Mouse (Mus musculus): Measurements from ENCODE around the gene Hspa1a. TPM values are rescaled to one million over a fixed set of nuclear protein-coding genes. Genes with fewer than 3 reads are reported as not detected.
"Not testable (repeated sequence)": the region's sequence is repeated elsewhere in the genome, so short reads cannot be mapped to it uniquely, and the experiment has no call there.

Hspa1a gene
- total RNA-seq (2021) = 10 to 100 TPM; 10.8 to 12.6 TPM

GRCm38 (mm10) chr17:34972069-34972749 is at the start of gene Hspa1a, which contains the start of gene Hspa1l:
Gene Hspa1a (minus strand): TSS chr17:34972156.
Gene Hspa1l (plus strand): TSS chr17:34972703.
- peak; percentile 82 to 85 for DNase-seq (ENCODE audit: low spot score in 2 of 2)
- intact Hi-C loops (cut with DNase I) = not testable (repeated sequence)

GRCm38 (mm10) chr17:35021163-35021808 is 49.3 kb upstream of the Hspa1a start:
- peak; percentile 75 to 83 for DNase-seq (ENCODE audit: low spot score in 2 of 2)
- intact Hi-C loops (cut with DNase I) = loop anchor here (1.0 kb wide), 2 partner anchors 38 to 85 kb away; partner anchors contain the start of gene Ddah2

GRCm38 (mm10) chr17:35020551-35020950 is 48.6 kb upstream of the Hspa1a start:
- intact Hi-C loops (cut with DNase I) = no loop called here
- DNase-seq (ENCODE audit: low spot score in 2 of 2) = no peak

GRCm38 (mm10) chr17:35019894-35020293 is 47.9 kb upstream of the Hspa1a start:
- intact Hi-C loops (cut with DNase I) = no loop called here

GRCm38 (mm10) chr17:35018171-35018570 is 46.2 kb upstream of the Hspa1a start:
- intact Hi-C loops (cut with DNase I) = no loop called here
- DNase-seq (ENCODE audit: low spot score in 2 of 2) = no peak

More at GRCm38 (mm10) chr17:35019894-35020293, 47.9 kb upstream of the Hspa1a start:
- DNase-seq (ENCODE audit: low spot score in 2 of 2) = no peak

GRCm38 (mm10) chr17:35017706-35018030 is 45.7 kb upstream of the Hspa1a start:
- no peak for DNase-seq (ENCODE audit: low spot score in 2 of 2)
- intact Hi-C loops (cut with DNase I) = no loop called here

GRCm38 (mm10) chr17:35016791-35017705 is 45.1 kb upstream of the Hspa1a start:
- intact Hi-C loops (cut with DNase I) = no loop called here
- DNase-seq (ENCODE audit: low spot score in 2 of 2) = no peak

- intact Hi-C loops (cut with DNase I) = no loop called here
- DNase-seq (ENCODE audit: low spot score in 2 of 2) = no peak
Observed at GRCm38 (mm10) chr17:35016376-35016775, 44.4 kb upstream of the Hspa1a start, which contains the start of gene Vwa7. Gene Vwa7 (plus strand): TSS chr17:35016579.

GRCm38 (mm10) chr17:35015296-35015695 is 43.3 kb upstream of the Hspa1a start:
- no peak for DNase-seq (ENCODE audit: low spot score in 2 of 2)
- intact Hi-C loops (cut with DNase I) = no loop called here

GRCm38 (mm10) chr17:35013221-35013620 is 41.3 kb upstream of the Hspa1a start:
- intact Hi-C loops (cut with DNase I) = no loop called here
- no peak for DNase-seq (ENCODE audit: low spot score in 2 of 2)

- intact Hi-C loops (cut with DNase I) = no loop called here
- DNase-seq (ENCODE audit: low spot score in 2 of 2) = no peak
Observed at GRCm38 (mm10) chr17:35012430-35012829, 40.5 kb upstream of the Hspa1a start.

- DNase-seq (ENCODE audit: low spot score in 2 of 2) = no peak
- intact Hi-C loops (cut with DNase I) = no loop called here
Observed at GRCm38 (mm10) chr17:35011440-35011839, 39.5 kb upstream of the Hspa1a start.

- no peak for DNase-seq (ENCODE audit: low spot score in 2 of 2)
- intact Hi-C loops (cut with DNase I) = no loop called here
Observed at GRCm38 (mm10) chr17:35009586-35009985, 37.6 kb upstream of the Hspa1a start.

- DNase-seq (ENCODE audit: low spot score in 2 of 2) = no peak
- intact Hi-C loops (cut with DNase I) = no loop called here
Observed at GRCm38 (mm10) chr17:35007387-35007991, 35.5 kb upstream of the Hspa1a start.

- intact Hi-C loops (cut with DNase I); DNase-seq (ENCODE audit: low spot score in 2 of 2): not testable (repeated sequence)
Observed at GRCm38 (mm10) chr17:35005902-35006301, 33.9 kb upstream of the Hspa1a start.

GRCm38 (mm10) chr17:35005158-35005557 is 33.2 kb upstream of the Hspa1a start:
- DNase-seq (ENCODE audit: low spot score in 2 of 2) = no peak
- intact Hi-C loops (cut with DNase I) = no loop called here

GRCm38 (mm10) chr17:35004075-35004717 is 32.2 kb upstream of the Hspa1a start:
- intact Hi-C loops (cut with DNase I) = loop anchor here (5.0 kb wide), 1 partner anchor 238 kb away; the partner anchor contains the start of gene Ddx39b
- DNase-seq (ENCODE audit: low spot score in 2 of 2) = no peak

GRCm38 (mm10) chr17:35003022-35003838 is 31.3 kb upstream of the Hspa1a start:
- intact Hi-C loops (cut with DNase I) = loop anchor here (5.0 kb wide), 1 partner anchor 239 kb away; the partner anchor contains the start of gene Ddx39b
- no peak for DNase-seq (ENCODE audit: low spot score in 2 of 2)

All from left cerebral cortex, postnatal 25 days (tissue).